Mouse (Mus musculus) CH12.LX (cell line): ENCODE data around the gene Specc1l.

Experiments
- CHD2 ChIP-seq: IDR thresholded peaks from 2 replicates; pipeline ENCODE4 v1.6.1; 2011; ENCODE audit warnings: low read length, improper control_type of control experiment
- CTCF ChIP-seq, 2 experiments: IDR thresholded peaks in 1 of 2; conservative IDR thresholded peaks in 1 of 2; 2 replicates each; pipeline ENCODE4 v1.5.1; 2011 to 2012; ENCODE audit warnings: low read depth in 2 of 2, low read length in 2 of 2, improper control_type of control experiment in 1 of 2, inconsistent platforms in 1 of 2, mild to moderate bottlenecking in 1 of 2, moderate library complexity in 1 of 2
- E2F4 ChIP-seq: IDR thresholded peaks from 2 replicates; pipeline ENCODE4 v1.6.1; 2011; ENCODE audit warnings: low read depth, low read length, improper control_type of control experiment; ENCODE audit not compliant: insufficient replicate concordance
- EP300 ChIP-seq: IDR thresholded peaks from 2 replicates; pipeline ENCODE4 v1.6.1; 2011; ENCODE audit warnings: low read length, improper control_type of control experiment
- IRF4 ChIP-seq: IDR thresholded peaks from 2 replicates; pipeline ENCODE4 v1.6.1; 2014; ENCODE audit warnings: low read depth, mild to moderate bottlenecking, inconsistent platforms, low read length, improper control_type of control experiment
- POLR2A ChIP-seq: IDR thresholded peaks from 2 replicates; pipeline ENCODE4 v1.6.1; 2011; ENCODE audit warnings: low read depth, mild to moderate bottlenecking, improper control_type of control experiment, low read length
- POLR2AphosphoS2 ChIP-seq: IDR thresholded peaks from 2 replicates; pipeline ENCODE4 v1.6.1; 2011; ENCODE audit warnings: low read depth, low read length, improper control_type of control experiment

DNA sequence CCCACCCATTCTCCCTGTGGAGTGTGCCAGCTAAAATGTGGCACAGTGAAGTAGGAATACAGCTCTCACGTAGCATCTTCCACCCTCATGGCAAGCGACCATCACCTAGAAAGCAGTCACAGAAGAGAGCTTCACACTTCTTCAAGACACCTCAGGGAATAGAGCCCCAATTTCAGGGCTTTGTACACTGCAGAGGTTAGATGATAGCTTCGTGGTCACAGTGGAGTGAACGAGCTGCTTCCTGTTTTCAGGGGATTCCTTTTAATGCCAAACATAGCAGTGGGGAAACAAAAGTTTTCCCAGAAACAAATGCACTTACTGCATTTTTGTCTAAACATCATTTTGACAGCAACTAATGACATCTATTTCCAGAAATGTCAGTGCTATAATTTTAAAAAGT, 77.5 kb downstream of the Specc1l start:
- TF ChIP-seq EP300 (0 out of 2 replicates have a peak, but pooled peaks have one; percentile 20), POLR2AphosphoS2 (no peak), IRF4 (no peak), CHD2 (no peak), E2F4 (no peak), CTCF (conservative IDR thresholded peaks at IDR 0.05 in 1 of 2, IDR thresholded peaks at IDR 0.05 in 1 of 2; ENCODE audit: low read depth in 2 of 2, low read length in 2 of 2) (no peak), POLR2A (no peak)
